Mouse (Mus musculus): Measurements from ENCODE around the gene Pnpla6.
A peak's percentile ranks its signal among the peaks of the same experiment; 100 is the strongest.

The Pnpla6 gene

GRCm38 (mm10) chr8:3507979-3508754 lies 7.0 kb upstream of the Pnpla6 start:
- no peak for DNase-seq (ENCODE audit: low spot score)

GRCm38 (mm10) chr8:3514681-3515247 lies 420 bp upstream of the Pnpla6 start:
- DNase-seq (ENCODE audit: low spot score), result no peak

GRCm38 (mm10) chr8:3515771-3516417 lies 710 bp downstream of the Pnpla6 start:
- DNase-seq (ENCODE audit: low spot score), result peak; percentile 64

DNA sequence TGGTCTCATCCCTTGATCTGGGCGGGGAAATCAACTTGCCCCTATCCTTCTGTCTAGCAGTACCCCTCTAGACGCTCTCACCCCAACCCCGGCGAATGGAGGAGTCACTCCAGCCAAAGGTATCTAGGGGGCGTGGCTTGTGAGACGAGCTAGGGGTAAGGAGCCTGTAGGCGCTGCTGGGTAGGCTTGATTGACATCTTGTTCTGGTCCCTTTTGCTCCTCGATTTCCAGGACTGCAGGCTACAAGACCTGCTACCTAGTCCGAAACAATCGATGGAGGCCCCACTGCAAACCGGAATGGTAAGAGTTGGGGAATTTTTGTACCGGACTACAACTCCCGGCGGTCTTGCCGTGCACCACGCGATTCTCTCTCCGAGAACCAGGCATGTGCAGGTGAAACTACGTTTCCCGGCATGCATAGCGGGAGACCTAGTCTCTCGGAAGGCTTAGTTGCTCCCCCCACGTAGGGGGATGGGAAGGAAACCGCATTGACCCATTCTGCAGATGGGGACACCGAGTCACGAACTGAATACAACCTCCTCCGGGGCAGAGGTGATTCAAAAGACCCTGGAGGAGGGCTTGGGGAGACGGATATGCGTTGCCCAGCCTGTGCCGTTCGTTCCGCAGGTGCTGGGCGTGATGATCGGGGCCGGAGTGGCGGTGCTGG lies 1.4 kb downstream of the Pnpla6 start:
- peak; percentile 89 for DNase-seq (ENCODE audit: low spot score)

DNA sequence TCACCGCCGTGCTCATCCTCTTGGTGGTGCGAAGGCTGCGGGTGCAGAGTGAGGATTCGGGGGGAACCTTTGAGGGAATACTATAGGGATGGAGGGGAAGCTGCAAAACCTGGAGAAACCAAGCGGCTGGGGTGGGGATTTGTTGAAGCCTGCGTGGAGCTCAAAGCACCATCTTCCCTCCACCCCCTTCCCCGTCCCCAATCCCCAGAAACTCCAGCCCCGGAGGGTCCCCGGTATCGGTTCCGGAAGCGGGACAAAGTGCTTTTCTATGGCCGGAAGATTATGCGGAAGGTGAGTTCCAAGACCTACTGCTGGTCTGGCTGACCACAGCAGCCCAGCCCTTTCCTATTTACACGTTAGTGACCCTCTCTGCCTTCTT lies 1.9 kb downstream of the Pnpla6 start:
- DNase-seq (ENCODE audit: low spot score), result no peak

- no peak for DNase-seq (ENCODE audit: low spot score)
Observed at GRCm38 (mm10) chr8:3522007-3522697, 7.0 kb downstream of the Pnpla6 start.

- no peak for DNase-seq (ENCODE audit: low spot score)
Observed at GRCm38 (mm10) chr8:3530816-3531215, 15.6 kb downstream of the Pnpla6 start.

DNA sequence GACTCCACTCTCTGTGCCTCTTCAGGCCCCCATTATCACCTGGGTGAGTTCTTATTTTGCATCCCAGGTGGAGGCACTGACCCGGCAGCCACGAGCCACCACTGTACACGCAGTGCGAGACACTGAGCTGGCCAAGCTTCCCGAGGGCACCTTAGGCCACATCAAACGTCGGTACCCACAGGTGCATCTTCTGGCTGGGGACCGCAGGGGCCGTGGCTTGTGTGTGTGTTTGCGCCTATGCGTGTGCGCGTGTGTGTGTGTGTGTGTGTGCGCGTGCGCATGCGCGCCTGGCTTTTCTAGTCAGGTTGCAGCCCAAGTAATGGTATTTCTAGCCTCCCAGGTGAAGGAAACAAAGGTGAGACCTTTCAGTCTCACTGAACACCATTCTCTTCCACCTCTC lies 16.8 kb downstream of the Pnpla6 start:
- no peak for DNase-seq (ENCODE audit: low spot score)

DNA sequence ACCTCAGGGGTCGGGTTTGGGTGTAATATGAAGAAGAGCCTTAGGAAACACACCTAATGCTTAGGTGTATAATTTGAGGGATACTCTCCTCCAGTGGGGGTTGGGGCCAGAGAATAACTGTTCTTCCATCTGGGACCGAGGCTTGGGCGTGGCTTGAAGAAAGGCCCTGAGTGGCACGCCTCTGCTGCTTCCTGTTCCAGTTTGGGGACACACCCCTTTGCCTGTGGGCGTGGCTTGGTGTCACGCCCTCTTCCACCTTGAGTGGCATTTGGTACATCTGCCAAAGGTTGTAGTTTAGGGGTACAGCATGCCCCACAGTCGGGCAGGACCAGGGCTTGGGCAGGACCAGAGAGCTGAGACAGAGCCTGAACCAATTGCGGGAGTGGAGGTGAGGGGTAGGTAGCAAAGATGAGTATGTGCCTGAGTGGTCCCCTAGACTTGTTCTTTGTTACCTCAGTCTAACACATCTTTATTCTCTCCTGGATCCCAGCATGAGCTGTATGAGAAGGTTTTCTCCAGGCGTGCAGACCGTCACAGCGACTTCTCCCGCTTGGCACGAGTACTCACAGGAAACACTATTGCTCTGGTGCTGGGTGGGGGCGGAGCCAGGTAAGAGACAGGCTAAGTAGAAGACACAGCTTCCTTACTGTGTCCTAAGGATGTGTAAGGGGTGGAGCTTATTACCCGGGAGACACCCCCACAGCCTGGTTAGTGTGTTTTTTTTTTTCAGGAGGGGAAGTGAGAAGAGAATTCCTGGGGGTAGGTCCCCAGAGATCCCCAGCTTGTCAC lies 21.1 kb downstream of the Pnpla6 start:
- no peak for DNase-seq (ENCODE audit: low spot score)

DNA sequence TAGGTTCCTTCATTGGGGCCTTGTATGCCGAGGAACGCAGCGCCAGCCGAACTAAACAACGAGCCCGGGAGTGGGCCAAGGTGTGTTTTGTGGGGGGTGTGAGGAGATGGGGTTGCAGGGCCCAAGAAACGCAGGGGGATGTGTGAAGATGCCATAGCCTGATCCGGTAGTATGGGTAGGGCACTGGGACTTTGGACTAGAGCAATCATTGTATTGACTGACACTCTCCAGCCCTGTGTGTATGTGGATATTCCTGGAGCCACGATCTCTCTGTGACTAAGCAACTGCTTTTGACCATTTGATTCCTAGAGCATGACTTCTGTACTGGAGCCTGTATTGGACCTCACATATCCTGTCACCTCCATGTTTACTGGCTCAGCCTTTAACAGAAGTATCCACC lies 21.8 kb downstream of the Pnpla6 start:
- DNase-seq (ENCODE audit: low spot score), result no peak

DNA sequence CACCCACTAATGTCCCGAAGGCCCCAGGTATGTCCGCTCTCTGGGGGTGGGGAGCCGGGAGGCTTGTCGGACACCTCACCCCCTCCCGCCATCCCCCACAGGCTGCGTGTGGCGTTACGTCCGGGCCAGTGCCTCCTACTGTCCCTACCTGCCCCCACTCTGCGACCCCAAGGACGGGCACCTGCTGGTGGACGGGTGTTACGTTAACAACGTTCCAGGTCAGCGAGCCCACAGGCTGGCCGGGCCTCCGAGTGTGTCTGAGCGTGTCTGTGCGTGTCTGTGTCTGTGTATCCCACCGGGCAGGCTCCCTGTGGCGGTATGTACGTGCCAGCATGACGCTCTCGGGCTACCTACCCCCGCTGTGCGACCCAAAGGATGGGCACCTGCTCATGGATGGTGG lies 22.5 kb downstream of the Pnpla6 start:
- DNase-seq (ENCODE audit: low spot score), result no peak

DNA sequence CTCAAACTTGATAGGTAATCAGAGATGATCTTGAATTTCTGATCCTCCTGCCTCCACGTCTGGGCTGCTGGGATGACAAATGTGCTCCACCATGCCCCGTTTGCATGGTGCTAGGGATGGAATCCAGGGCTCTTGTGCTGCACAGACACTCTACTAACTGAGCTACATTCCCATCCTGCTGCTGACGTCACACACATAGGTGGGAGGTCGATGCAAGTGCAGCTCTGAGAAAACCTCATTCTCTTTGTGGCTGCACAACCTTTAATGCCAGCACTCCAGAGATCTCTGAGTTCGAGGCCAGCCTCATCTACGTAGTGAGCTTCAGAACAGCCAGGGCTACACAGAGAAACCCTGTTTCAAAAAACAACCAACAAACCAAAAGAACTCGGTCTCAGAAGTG lies 24.0 kb downstream of the Pnpla6 start:
- DNase-seq (ENCODE audit: low spot score), result no peak

- DNase-seq (ENCODE audit: low spot score), result no peak
Observed at GRCm38 (mm10) chr8:3540076-3540475, 24.9 kb downstream of the Pnpla6 start.

DNA sequence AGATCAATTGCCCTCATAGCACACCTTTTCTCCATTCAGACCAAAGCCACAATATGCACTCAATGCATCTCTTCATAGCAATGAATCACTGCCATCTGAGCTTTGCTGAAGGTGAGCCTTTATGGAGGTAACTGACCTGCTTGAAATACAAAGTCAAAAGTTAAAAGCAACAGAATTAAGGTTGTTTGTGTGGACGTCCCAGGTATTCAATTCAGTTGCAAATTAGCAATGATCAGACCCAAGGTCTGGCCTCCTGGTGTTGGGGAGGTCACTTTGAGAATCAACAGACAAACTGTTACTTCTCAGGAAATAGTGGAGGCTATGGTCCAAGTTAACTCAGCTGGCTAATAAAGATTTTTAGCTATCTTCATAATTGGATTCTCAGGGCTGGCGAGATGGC lies 31.3 kb downstream of the Pnpla6 start:
- DNase-seq (ENCODE audit: low spot score), result no peak

- DNase-seq (ENCODE audit: low spot score), result no peak
Observed at GRCm38 (mm10) chr8:3552240-3552639, 37.1 kb downstream of the Pnpla6 start.

GRCm38 (mm10) chr8:3556114-3556513 lies 40.9 kb downstream of the Pnpla6 start:
- no peak for DNase-seq (ENCODE audit: low spot score)

DNA sequence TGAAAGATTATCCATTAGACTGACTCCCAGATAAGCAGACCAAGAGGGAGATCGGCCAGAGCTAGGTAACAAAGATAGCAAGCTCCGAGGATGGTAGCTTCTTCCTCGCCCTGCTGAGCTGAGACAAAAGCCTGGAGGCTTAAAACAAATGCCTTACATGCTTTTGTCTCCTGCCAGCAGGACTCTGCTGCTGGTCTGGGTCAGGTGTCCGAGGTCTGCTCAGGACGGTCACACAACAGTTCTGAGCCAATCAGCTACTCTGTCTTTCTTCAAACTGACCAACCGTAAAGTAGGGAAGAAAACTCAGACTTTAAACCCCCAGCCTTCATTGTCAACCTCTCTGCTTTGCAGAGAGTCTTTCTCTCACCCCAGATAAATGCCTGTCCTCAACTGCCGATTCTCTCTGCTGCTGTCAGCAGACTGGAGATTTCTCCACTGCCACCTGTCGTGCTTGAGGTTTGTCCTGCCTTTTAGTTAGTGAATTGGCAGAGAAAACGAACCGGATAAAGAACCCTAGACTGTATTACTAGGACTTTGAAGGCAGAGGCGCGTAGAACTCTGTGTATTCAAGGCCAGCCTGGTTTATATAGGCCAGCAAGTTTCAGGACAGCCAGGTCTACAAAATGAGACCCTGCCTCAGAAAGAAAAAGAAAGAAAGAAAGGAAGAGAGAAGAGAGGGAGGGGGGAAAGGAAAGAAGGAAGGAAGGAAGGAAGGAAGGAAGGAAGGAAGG lies 52.6 kb downstream of the Pnpla6 start, which contains the start of gene C330021F23Rik:
Gene C330021F23Rik (plus strand): TSS at position 350 of the 731 bp plus-strand sequence.
- peak; percentile 78 for DNase-seq (ENCODE audit: low spot score)

- DNase-seq (ENCODE audit: low spot score), result no peak
Observed at GRCm38 (mm10) chr8:3568378-3568777, 53.2 kb downstream of the Pnpla6 start.

DNA sequence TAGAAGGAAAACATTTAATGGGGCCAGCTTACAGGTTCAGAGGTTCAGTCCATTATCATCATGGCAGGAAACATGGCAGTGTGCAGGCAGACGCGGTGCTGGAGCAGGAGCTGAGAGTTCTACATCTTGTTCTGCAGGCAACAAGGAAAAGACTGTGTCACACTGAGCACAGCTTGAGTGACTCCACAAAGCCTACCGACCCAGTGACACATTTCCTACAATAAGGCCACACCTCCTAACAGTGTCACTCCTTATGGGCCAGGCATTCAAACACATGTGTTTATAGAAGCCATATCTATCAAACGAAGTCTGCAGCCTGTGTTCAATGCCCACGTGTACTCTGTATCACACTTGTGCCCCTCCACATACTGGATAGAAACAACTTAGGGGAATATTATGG lies 54.6 kb downstream of the Pnpla6 start:
- no peak for DNase-seq (ENCODE audit: low spot score)

GRCm38 (mm10) chr8:3574546-3574945 lies 59.4 kb downstream of the Pnpla6 start:
- no peak for DNase-seq (ENCODE audit: low spot score)

Measured in retina, embryonic 14.5 days (tissue).